Mouse (Mus musculus) CH12.LX (cell line): ENCODE data around the gene Lamc1. TPM values are rescaled to one million over a fixed set of nuclear protein-coding genes. Genes with fewer than 3 reads are reported as not detected.

Experiments
- DNase-seq: peaks from one replicate; pipeline ENCODE4 v3.0.0-alpha.2; 2013; ENCODE audit errors: extremely low read depth
- H3K27ac ChIP-seq: 2 replicates; pipeline ENCODE4 v1.5.1; 2012; ENCODE audit warnings: low read depth, mild to moderate bottlenecking, control low read depth, moderate library complexity; ENCODE audit not compliant: insufficient read depth
- H3K27me3 ChIP-seq: replicated peaks from 2 replicates; pipeline ENCODE3; 2012; ENCODE audit warnings: inconsistent platforms
- H3K36me3 ChIP-seq, 2 experiments: replicated peaks in 1 of 2; 2 replicates each; pipeline versions ENCODE3 to v1.6.1; 2012; ENCODE audit warnings: inconsistent platforms in 1 of 2, low read length in 1 of 2, mild to moderate bottlenecking in 1 of 2, mixed read lengths in 1 of 2, moderate library complexity in 1 of 2; ENCODE audit not compliant: control insufficient read depth in 1 of 2, insufficient read depth in 1 of 2
- H3K4me1 ChIP-seq, 2 experiments: 2 replicates each; pipeline ENCODE4 v1.6.1; 2012; ENCODE audit warnings: inconsistent platforms in 1 of 2, moderate library complexity in 1 of 2; ENCODE audit not compliant: insufficient read depth in 2 of 2, control insufficient read depth in 1 of 2
- H3K4me2 ChIP-seq: 2 replicates; pipeline ENCODE4 v1.6.1; 2012; ENCODE audit warnings: low read depth, mild to moderate bottlenecking, control low read depth; ENCODE audit not compliant: poor library complexity, insufficient read depth, severe bottlenecking
- H3K4me3 ChIP-seq, 3 experiments: fragments of 150-350 bp in 1 of 3; sonication (generic) in 1 of 3; replicated peaks in 1 of 3; 2 replicates each; pipeline versions ENCODE3 to v1.5.1; 2011 to 2012; ENCODE audit warnings: low read depth in 2 of 3, low read length in 2 of 3, mild to moderate bottlenecking in 2 of 3, moderate library complexity in 2 of 3, control low read depth in 1 of 3, improper control_type of control experiment in 1 of 3, inconsistent platforms in 1 of 3, mixed read lengths in 1 of 3; ENCODE audit not compliant: poor library complexity in 1 of 3
- H3K79me2 ChIP-seq: replicated peaks from 2 replicates; pipeline ENCODE4 v1.6.1; 2012; ENCODE audit warnings: mild to moderate bottlenecking, moderate library complexity; ENCODE audit not compliant: control insufficient read depth, poor library complexity, insufficient read depth, severe bottlenecking; ENCODE audit errors: extremely low read depth
- H3K9ac ChIP-seq: 2 replicates; pipeline ENCODE4 v1.6.1; 2012; ENCODE audit warnings: low read depth, mild to moderate bottlenecking, control low read depth, moderate library complexity; ENCODE audit not compliant: insufficient read depth
- H3K9me3 ChIP-seq: replicated peaks from 2 replicates; pipeline ENCODE3; 2012; ENCODE audit warnings: low read length, inconsistent platforms, mixed read lengths
- CHD2 ChIP-seq: IDR thresholded peaks from 2 replicates; pipeline ENCODE4 v1.6.1; 2011; ENCODE audit warnings: low read length, improper control_type of control experiment
- CTCF ChIP-seq, 2 experiments: IDR thresholded peaks in 1 of 2; conservative IDR thresholded peaks in 1 of 2; 2 replicates each; pipeline ENCODE4 v1.5.1; 2011 to 2012; ENCODE audit warnings: low read depth in 2 of 2, low read length in 2 of 2, improper control_type of control experiment in 1 of 2, inconsistent platforms in 1 of 2, mild to moderate bottlenecking in 1 of 2, moderate library complexity in 1 of 2
- E2F4 ChIP-seq: IDR thresholded peaks from 2 replicates; pipeline ENCODE4 v1.6.1; 2011; ENCODE audit warnings: low read depth, low read length, improper control_type of control experiment; ENCODE audit not compliant: insufficient replicate concordance
- GABPA ChIP-seq: IDR thresholded peaks from 2 replicates; pipeline ENCODE4 v1.6.1; 2012; ENCODE audit warnings: low read depth, low read length, improper control_type of control experiment, inconsistent platforms; ENCODE audit not compliant: insufficient replicate concordance
- JUND ChIP-seq: conservative IDR thresholded peaks from 2 replicates; pipeline ENCODE4 v1.6.1; 2011; ENCODE audit warnings: low read depth, low read length, improper control_type of control experiment
- MYC ChIP-seq: IDR thresholded peaks from 2 replicates; pipeline ENCODE4 v1.6.1; 2011; ENCODE audit warnings: low read depth, mild to moderate bottlenecking, improper control_type of control experiment, low read length
- SIN3A ChIP-seq: IDR thresholded peaks from 2 replicates; pipeline ENCODE4 v1.6.1; 2012; ENCODE audit warnings: low read length, improper control_type of control experiment, inconsistent platforms
- SMC3 ChIP-seq: IDR thresholded peaks from 2 replicates; pipeline ENCODE4 v1.6.1; 2011; ENCODE audit warnings: low read depth, low read length, improper control_type of control experiment
- TBP ChIP-seq: conservative IDR thresholded peaks from 2 replicates; pipeline ENCODE4 v1.6.1; 2011; ENCODE audit warnings: low read depth, low read length, improper control_type of control experiment
- UBTF ChIP-seq: IDR thresholded peaks from 2 replicates; pipeline ENCODE4 v1.6.1; 2012; ENCODE audit warnings: low read depth, mild to moderate bottlenecking, inconsistent platforms, low read length, improper control_type of control experiment, moderate library complexity
- USF1 ChIP-seq: IDR thresholded peaks from 2 replicates; pipeline ENCODE4 v1.6.1; 2014; ENCODE audit warnings: low read depth, mild to moderate bottlenecking, inconsistent platforms, low read length, improper control_type of control experiment
- USF2 ChIP-seq: conservative IDR thresholded peaks from 2 replicates; pipeline ENCODE4 v1.6.1; 2011; ENCODE audit warnings: low read depth, low read length, improper control_type of control experiment
- ZC3H11A ChIP-seq: IDR thresholded peaks from 2 replicates; pipeline ENCODE4 v1.6.1; 2012; ENCODE audit warnings: low read depth, mild to moderate bottlenecking, inconsistent platforms, low read length, improper control_type of control experiment
- ZMIZ1 ChIP-seq: IDR thresholded peaks from 2 replicates; pipeline ENCODE4 v1.6.1; 2012; ENCODE audit warnings: low read depth, mild to moderate bottlenecking, inconsistent platforms, low read length, improper control_type of control experiment
- dilution Hi-C: fragments of 300-500 bp; cut with MboI; formaldehyde crosslinking; loops from 2 replicates; pipeline ENCODE4 v1.14.3; 2020; ENCODE audit warnings: low sequenced_read_pairs; ENCODE audit not compliant: extremely low pct_unique_long_range_greater_than_20kb, extremely low pct_ligation_motif_present
- in situ Hi-C: fragments of 300-500 bp; cut with MboI; formaldehyde crosslinking; loops from 3 replicates; pipeline ENCODE4 v1.14.3; 2019; ENCODE audit warnings: low sequenced_read_pairs, low pct_ligation_motif_present, low pct_unique_long_range_greater_than_20kb, mixed read lengths
- polyA plus RNA-seq: library from polyadenylated mRNA; unstranded; fragments of >175 nt; gene quantifications from 2 replicates; pipeline ENCODE4 v1.2.1, GENCODE M21; 2012; ENCODE audit warnings: low read depth; ENCODE audit not compliant: insufficient read length
- total RNA-seq, 2 experiments: library from RNA; depleted of rRNA; stranded (reverse); fragments of 300-350 nt in 1 of 2; fragments of >200 nt in 1 of 2; gene quantifications; 2 replicates each; pipeline ENCODE4 v1.2.3; 2012 to 2014

Gene Lamc1
- total and polyA plus RNA-seq, 3 experiments = 5.7 to 16.7 (median 10.5) TPM

DNA sequence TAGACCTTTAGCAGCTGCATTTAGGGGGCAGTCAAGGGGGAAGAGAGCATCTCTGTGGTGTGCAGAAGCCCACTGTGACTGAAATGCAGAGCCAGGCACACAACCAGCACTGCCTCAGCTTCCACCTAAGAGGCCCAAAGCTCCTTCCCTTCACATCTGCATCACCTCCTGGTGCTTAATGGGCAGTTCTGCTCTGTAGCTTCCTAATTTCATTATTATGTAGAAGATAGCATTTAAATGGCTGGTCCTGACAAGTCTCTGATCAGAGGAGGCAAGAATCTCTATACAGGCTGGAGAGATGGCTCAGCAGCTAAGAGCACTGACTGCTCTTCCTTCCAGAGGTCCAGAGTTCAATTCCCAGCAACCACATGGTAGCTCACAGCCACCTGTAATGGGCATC is 16.3 kb downstream of the Lamc1 start:
- H3K4me2 ChIP-seq = no peak overlapping the region
- no peak overlapping the region for H3K4me3 ChIP-seq
- no peak for TF ChIP-seq ZMIZ1
- TF ChIP-seq E2F4 = no peak
- no peak for TF ChIP-seq CTCF (conservative IDR thresholded peaks at IDR 0.05 in 1 of 2, IDR thresholded peaks at IDR 0.05 in 1 of 2; ENCODE audit: low read depth in 2 of 2, low read length in 2 of 2)
- no peak for TF ChIP-seq USF1
- no peak for TF ChIP-seq ZC3H11A
- no peak for TF ChIP-seq MYC
- no peak for TF ChIP-seq USF2
- TF ChIP-seq CHD2 = no peak
- TF ChIP-seq, all 38 proteins: peak for 0
- no peaks in the 10 kb centered on the region; the same call in 1 of the 2 replicates for H3K79me2 ChIP-seq
- dilution Hi-C loops = no loop called here
- no peak for DNase-seq
- no peaks in the 10 kb centered on the region for H3K27me3 ChIP-seq
- peaks cover 0 to 15% of the 10 kb centered on the region in 2 experiments for H3K36me3 ChIP-seq
- peaks cover 0 to 6% of the 10 kb centered on the region in 2 experiments; a peak in 2 of 4 replicates for H3K4me1 ChIP-seq
- in situ Hi-C loops = no loop called here
- no peaks in the 10 kb centered on the region for H3K9me3 ChIP-seq
- H3K27ac ChIP-seq = no peak overlapping the region
- H3K9ac ChIP-seq = no peak overlapping the region

- Histone ChIP-seq H3K79me2 (peaks cover 2% of the 10 kb centered on the region; the same call in 1 of the 2 replicates), H3K4me2 (no peak overlapping the region), H3K27ac (no peak overlapping the region), H3K36me3 (peaks cover 0 to 13% of the 10 kb centered on the region in 2 experiments), H3K4me1 (peaks cover 0 to 6% of the 10 kb centered on the region in 2 experiments; a peak in 2 of 4 replicates), H3K27me3 (no peaks in the 10 kb centered on the region), H3K9ac (no peak overlapping the region), H3K4me3 (no peak overlapping the region), H3K9me3 (no peaks in the 10 kb centered on the region)
- dilution Hi-C loops = no loop called here
- in situ Hi-C loops = no loop called here
- no peak for DNase-seq
- TF ChIP-seq GABPA (no peak), CTCF (conservative IDR thresholded peaks at IDR 0.05 in 1 of 2, IDR thresholded peaks at IDR 0.05 in 1 of 2; ENCODE audit: low read depth in 2 of 2, low read length in 2 of 2) (peak in 1 of 2 experiments; percentile 11; a peak in 1 of 4 replicates)
These were observed 17.5 kb downstream of the Lamc1 start for GRCm38 (mm10) chr1:153315121-153315520.

- TF ChIP-seq SIN3A = no peak
- TF ChIP-seq E2F4 = no peak
- no peak for TF ChIP-seq TBP
- TF ChIP-seq CTCF (conservative IDR thresholded peaks at IDR 0.05 in 1 of 2, IDR thresholded peaks at IDR 0.05 in 1 of 2; ENCODE audit: low read depth in 2 of 2, low read length in 2 of 2) = no peak
- no peak for TF ChIP-seq SMC3
- no peak for TF ChIP-seq UBTF
- TF ChIP-seq JUND = no peak
- TF ChIP-seq, all 38 proteins: peak for 0
- H3K4me1 ChIP-seq = peaks cover 5 to 21% of the 10 kb centered on the region in 2 experiments; a peak in 3 of 4 replicates
- H3K9ac ChIP-seq = no peak overlapping the region
- H3K4me3 ChIP-seq = no peak overlapping the region
- no peak overlapping the region for H3K27ac ChIP-seq
- no peaks in the 10 kb centered on the region for H3K9me3 ChIP-seq
- in situ Hi-C loops = no loop called here
- no peaks in the 10 kb centered on the region for H3K27me3 ChIP-seq
- H3K4me2 ChIP-seq = no peak overlapping the region
- H3K36me3 ChIP-seq = peaks cover 0 to 9% of the 10 kb centered on the region in 2 experiments
- H3K79me2 ChIP-seq = peaks cover 2% of the 10 kb centered on the region; the same call in 1 of the 2 replicates
- no peak for DNase-seq
- dilution Hi-C loops = no loop called here
These were observed 19.6 kb downstream of the Lamc1 start for GRCm38 (mm10) chr1:153312992-153313391.
